Mouse (Mus musculus): Measurements from ENCODE around the gene Zyg11b.

The Zyg11b gene

DNA sequence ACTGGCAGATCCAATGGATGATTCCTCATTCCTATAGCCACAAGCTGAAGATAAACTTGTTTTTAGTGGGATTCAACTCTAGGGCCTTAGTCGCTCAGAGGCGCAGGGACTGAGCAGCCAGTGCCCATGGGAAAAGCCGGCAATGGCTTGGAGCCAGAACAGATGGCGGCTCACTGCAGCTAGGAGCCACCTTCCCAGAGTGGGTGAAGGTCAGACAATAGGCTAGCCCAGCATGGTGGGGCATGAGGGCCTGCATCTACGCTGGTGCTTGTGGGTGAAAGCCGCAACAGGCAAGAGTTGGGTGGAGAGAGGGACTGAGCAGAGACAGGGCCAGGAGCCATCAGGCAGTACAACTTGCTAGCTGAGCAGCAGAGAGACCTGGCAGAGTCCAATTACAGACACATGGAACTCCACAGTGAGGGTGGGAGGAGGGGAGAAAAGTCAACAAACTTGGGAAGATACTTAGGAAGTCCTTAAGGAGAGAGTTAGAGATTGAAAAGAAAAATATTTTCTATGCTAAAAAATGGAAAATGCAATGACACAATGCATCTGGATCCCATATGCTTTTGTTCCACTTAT lies 104.5 kb downstream of the Zyg11b start:
- DNase-seq (ENCODE audit: low spot score in 2 of 2): no peak

DNA sequence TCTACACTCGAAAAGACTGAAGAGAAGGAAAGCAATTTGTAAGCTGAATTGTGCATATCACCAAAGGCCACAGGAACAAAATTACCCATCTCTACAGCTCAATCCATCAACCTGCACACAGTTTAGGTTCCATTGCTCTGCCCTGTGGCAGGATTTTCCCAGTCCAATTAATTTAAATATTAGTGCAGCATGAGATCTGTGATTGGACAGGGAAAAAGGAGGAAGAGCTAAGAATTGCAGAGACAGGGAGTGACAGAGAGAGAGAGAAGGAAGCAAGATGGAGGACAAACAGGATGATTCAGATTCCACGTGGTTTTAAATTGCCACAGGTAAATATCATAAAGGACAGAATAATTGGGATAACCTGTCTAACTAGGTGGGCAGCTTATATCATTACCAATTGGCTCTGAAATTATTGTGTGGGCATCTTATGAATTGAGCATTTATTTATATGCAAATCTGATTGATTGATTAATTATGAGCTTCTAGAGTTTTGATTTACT lies 108.0 kb downstream of the Zyg11b start:
- no peak for DNase-seq (ENCODE audit: low spot score in 2 of 2)

DNA sequence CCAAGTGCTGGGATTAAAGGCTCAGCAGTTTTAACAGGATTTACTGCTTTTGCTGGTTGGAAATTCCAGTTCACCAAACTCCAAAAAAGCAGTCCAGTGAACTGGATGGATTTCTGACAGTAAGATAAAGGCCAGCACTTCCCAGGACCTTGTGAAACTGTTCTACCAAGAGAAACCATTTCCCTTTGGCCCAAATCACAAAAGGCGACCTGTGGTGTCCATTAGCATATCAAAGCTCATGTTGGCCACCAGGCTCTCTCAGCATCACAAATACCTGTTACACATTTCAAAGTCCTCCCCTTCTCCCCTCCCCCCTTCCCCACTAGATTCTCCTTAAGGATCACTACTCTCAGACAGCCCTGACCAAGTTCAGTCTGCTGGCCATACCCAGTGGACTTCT lies 118.6 kb downstream of the Zyg11b start:
- no peak for DNase-seq (ENCODE audit: low spot score in 2 of 2)
